Mouse (Mus musculus) kidney, postnatal 0 days (tissue): Measurements from ENCODE around the gene Jade1. TPM values are rescaled to one million over a fixed set of nuclear protein-coding genes. Genes with fewer than 3 reads are reported as not detected.

Experiments used
- ATAC-seq: fragments of 200-750 bp; cut with Nextera tagmentation; replicated peaks from 2 replicates; pipeline ENCODE4 v1.8.0; 2017; ENCODE audit warnings: low read depth, moderate number of reproducible peaks, moderate TSS enrichment, moderate library complexity; ENCODE audit not compliant: low FRiP score
- DNase-seq: peaks from one replicate; pipeline ENCODE4 v3.0.0-alpha.2; 2016; ENCODE audit warnings: low spot score
- H3K27ac ChIP-seq: fragments of 300-500 bp; sonication (generic); 2 replicates; pipeline ENCODE4 v1.5.1; 2014; ENCODE audit warnings: mild to moderate bottlenecking
- H3K27me3 ChIP-seq: fragments of 300-500 bp; sonication (generic); 2 replicates; pipeline ENCODE4 v1.6.1; 2014; ENCODE audit warnings: low read length, mixed read lengths; ENCODE audit not compliant: insufficient read depth
- H3K36me3 ChIP-seq: fragments of 300-500 bp; sonication (generic); 2 replicates; pipeline ENCODE4 v1.6.1; 2014; ENCODE audit warnings: low read length, mixed read lengths; ENCODE audit not compliant: insufficient read depth
- H3K4me1 ChIP-seq: fragments of 300-500 bp; sonication (generic); replicated peaks from 2 replicates; pipeline ENCODE4 v1.6.1; 2014; ENCODE audit warnings: antibody characterized with exemption, low read length, mixed read lengths; ENCODE audit not compliant: insufficient read depth
- H3K4me2 ChIP-seq: fragments of 300-500 bp; sonication (generic); 2 replicates; pipeline ENCODE4 v1.6.1; 2014; ENCODE audit warnings: mild to moderate bottlenecking, low read length, moderate library complexity, mixed read lengths
- H3K4me3 ChIP-seq: fragments of 300-500 bp; sonication (generic); replicated peaks from 2 replicates; pipeline ENCODE4 v1.5.1; 2014; ENCODE audit warnings: low read depth, low read length
- H3K9ac ChIP-seq: fragments of 300-500 bp; sonication (generic); 2 replicates; pipeline ENCODE4 v1.6.1; 2014; ENCODE audit warnings: low read depth, low read length
- H3K9me3 ChIP-seq: fragments of 300-500 bp; sonication (generic); replicated peaks from 2 replicates; pipeline ENCODE4 v1.6.1; 2016; ENCODE audit warnings: low read length, inconsistent platforms, mixed read lengths
- CTCF ChIP-seq: IDR thresholded peaks from 2 replicates; pipeline ENCODE4 v1.5.1; 2016; ENCODE audit warnings: antibody characterized with exemption, low read depth, mild to moderate bottlenecking, moderate library complexity
- WGBS: fragments of 180-500 bp; shearing (Covaris S2); extraction: QIAGEN DNeasy Blood & Tissue Kit; methylation state at CpG from one replicate; pipeline ENCODE4 v1.1.7; 2014; 5-methylcytosine and 5-hydroxymethylcytosine counted together
- polyA plus RNA-seq: library from polyadenylated mRNA; unstranded; fragments of >200 nt; fragmentation: Nextera tagmentation; extraction: Ambion mirVana; gene quantifications from 2 replicates; pipeline ENCODE4 v1.2.1, GENCODE M21; 2015

The Jade1 gene
- polyA plus RNA-seq, 1 experiment from 2014 or later: 25.4 TPM

DNA sequence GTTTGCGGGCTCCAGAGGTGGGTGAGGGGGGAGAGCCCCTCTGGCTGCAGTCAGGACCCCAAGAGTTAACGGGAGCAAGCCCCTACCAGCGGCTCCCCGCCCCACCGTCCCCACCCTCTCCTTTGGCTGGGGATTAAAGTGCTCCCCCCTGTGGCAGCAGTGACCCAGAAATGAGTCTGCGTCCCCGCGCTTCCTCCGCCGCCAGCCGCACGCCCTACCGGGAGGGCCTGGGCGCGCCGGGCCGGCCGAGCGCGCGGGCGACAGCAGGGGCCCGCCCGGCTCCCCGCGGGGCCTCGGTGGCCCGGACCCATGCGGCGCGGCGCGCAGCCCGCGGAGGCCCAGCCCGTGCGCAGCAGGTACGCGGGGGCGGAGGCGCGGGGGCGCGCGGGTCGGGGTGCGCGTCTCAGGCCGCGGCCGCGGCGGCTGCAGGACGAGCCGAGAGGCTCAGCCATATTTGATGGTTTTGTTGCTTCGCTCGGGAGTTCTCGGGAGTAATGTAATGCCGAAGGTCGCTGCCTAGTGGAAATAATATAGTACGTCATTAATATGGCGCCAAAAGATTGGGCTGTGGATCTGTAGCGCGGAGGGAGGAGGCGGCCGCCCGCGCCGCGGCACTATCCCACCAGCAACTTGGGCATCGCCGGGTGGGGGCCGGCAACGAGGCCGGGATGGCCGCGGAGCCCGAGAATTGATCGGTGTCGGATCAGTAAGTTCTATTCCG lies 7.8 kb downstream of the Jade1 start:
- ATAC-seq: peak; percentile 61
- Histone ChIP-seq H3K4me3 (peak overlapping the region; percentile 67), H3K27ac (peak overlapping the region; percentile 97), H3K9ac (peak overlapping the region; percentile 88), H3K9me3 (no peaks in the 10 kb centered on the region), H3K4me2 (peak overlapping the region; percentile 80), H3K4me1 (no peaks in the 10 kb centered on the region), H3K36me3 (no peaks in the 10 kb centered on the region), H3K27me3 (no peaks in the 10 kb centered on the region)
- DNase-seq: peak; percentile 91
- WGBS: under 1% methylated on average over 71 of the region's 81 CpGs
- peak; percentile 65 for TF ChIP-seq CTCF

- Histone ChIP-seq H3K9ac (peak overlapping the region; percentile 88), H3K36me3 (no peaks in the 10 kb centered on the region), H3K9me3 (no peaks in the 10 kb centered on the region), H3K4me2 (peak overlapping the region; percentile 80), H3K4me1 (no peaks in the 10 kb centered on the region), H3K27me3 (no peaks in the 10 kb centered on the region), H3K27ac (peak overlapping the region; percentile 97), H3K4me3 (peak overlapping the region; percentile 67)
- TF ChIP-seq CTCF: no peak
- ATAC-seq: no peak
- no peak for DNase-seq
- under 1% methylated on average over 7 of the region's 7 CpGs for WGBS
Observed at GRCm38 (mm10) chr3:41563997-41564396, 8.5 kb downstream of the Jade1 start.

DNA sequence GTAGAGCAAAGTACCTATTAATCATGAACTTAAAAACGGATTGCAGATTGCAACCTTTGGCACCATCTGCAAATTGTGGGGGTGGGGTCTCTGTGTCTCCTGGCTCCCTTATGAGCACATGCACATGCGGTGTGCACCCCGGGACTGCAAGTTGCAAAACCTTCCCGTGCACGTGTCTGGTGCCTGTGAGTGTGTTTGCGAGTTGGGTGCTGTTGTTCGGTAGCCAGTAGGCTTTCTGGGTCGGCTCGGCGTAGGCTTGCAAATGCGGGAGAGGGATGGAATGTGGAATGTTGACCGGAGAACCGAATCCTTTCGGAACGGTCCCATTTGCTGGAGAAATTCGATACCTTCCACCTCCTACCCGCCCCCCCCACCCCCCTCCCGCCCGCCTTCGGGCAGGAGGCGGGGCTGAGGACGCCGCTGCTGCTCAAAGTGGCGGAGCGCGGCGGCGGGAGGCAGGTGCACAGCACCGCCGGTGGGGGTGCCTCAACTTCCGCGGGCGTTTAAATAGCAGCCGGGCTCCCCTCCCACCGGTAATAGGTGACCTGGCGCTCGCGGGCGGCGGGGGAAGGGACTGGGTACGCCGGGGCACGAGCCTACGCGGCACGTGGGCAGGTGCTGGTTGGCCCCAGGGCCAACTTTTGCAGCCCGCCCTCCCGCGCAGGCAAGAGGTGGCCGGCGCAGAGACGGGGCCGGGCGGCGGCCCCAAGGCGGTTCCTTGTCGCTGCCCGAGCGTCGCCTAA lies 9.1 kb downstream of the Jade1 start:
- Histone ChIP-seq H3K27me3 (no peaks in the 10 kb centered on the region), H3K9me3 (no peaks in the 10 kb centered on the region), H3K9ac (peak overlapping the region; percentile 82), H3K4me1 (no peaks in the 10 kb centered on the region), H3K36me3 (no peaks in the 10 kb centered on the region), H3K4me2 (peak overlapping the region; percentile 80), H3K4me3 (peak overlapping the region; percentile 67), H3K27ac (peak overlapping the region; percentile 97)
- DNase-seq (peak; percentile 84), ATAC-seq (peak; percentile 78)
- under 1% methylated on average over 43 of the region's 60 CpGs for WGBS
- no peak for TF ChIP-seq CTCF

DNA sequence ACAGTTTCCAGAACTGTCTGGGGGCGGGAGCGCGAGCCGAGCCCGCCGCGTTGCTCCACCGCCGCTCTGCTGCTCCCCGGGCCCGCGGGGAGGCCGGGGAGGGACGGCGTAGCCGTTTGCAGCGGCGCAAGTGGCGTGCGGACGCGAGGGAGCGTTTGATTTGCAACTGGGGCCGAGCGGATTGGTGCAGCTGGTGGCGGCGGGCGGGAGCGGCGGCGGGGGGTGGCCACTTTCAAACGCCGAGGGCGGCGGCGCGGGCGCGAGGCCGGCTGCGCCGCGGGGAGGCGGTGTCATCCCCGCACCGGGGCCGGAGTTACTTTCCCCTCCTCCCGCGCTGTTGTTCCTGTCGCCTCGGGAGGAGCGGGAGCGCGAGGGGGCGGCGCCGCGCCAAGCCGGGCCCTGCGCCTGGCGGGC lies 9.9 kb downstream of the Jade1 start:
- no peaks in the 10 kb centered on the region for H3K36me3 ChIP-seq
- peak overlapping the region; percentile 82 for H3K9ac ChIP-seq
- H3K9me3 ChIP-seq: no peaks in the 10 kb centered on the region
- WGBS: 0% methylated on average over 41 of the region's 61 CpGs
- no peaks in the 10 kb centered on the region for H3K4me1 ChIP-seq
- DNase-seq (peak; percentile 88), ATAC-seq (peak; percentile 65)
- TF ChIP-seq CTCF: no peak
- H3K4me3 ChIP-seq: peak overlapping the region; percentile 67
- peak overlapping the region; percentile 97 for H3K27ac ChIP-seq
- no peaks in the 10 kb centered on the region for H3K27me3 ChIP-seq
- H3K4me2 ChIP-seq: peak overlapping the region; percentile 80

DNA sequence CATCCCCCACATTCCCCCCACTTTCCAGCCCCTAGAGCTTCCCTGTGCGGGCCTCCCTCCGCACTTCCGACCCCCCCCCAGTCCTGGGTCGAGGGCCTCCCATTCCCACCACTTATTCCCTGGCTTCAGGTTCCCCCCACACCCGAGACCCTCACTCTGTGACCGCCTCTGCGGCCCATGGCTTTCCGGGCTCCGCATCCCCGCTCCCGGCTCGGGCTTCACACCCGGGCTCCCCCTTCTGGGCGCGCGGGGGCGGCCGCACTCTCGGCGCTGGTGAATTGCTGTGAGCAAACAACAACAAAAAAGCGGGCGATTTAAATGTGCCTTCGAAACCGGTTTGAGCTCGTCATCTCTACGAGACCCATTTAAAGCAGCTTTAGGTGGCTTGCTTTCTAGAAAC lies 10.4 kb downstream of the Jade1 start:
- DNase-seq (peak; percentile 91), ATAC-seq (peak; percentile 38)
- H3K4me1 ChIP-seq: 0 out of 2 replicates have a peak, but pooled peaks cover 3% of the 10 kb centered on the region
- TF ChIP-seq CTCF: peak; percentile 74
- H3K9ac ChIP-seq: peak overlapping the region; percentile 82
- peak overlapping the region; percentile 67 for H3K4me3 ChIP-seq
- WGBS: under 1% methylated on average over 22 of the region's 26 CpGs
- peak overlapping the region; percentile 97 for H3K27ac ChIP-seq
- H3K36me3 ChIP-seq: no peaks in the 10 kb centered on the region
- peak overlapping the region; percentile 80 for H3K4me2 ChIP-seq
- H3K27me3 ChIP-seq: no peaks in the 10 kb centered on the region
- H3K9me3 ChIP-seq: no peaks in the 10 kb centered on the region

DNA sequence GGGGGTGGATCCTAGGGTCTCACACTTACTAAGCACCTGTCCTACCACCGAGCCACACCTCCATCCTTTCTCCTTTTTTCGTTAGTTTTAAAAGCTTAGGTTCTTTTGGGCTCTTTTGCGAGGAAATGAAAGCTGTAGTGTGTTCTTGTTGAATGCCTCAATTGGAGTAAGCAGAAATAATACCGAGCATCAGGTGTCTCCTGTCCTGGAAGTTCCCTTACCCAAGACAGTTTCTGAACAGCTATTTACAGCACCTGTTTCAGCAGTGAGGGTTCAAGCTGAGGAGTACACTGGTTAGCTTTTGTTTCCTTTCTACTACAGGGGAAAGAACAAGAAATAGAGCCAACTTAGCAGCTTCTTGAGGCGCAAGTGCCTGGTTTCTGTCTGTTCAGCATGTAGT lies 14.4 kb downstream of the Jade1 start:
- H3K4me3 ChIP-seq: no peak overlapping the region
- no peaks in the 10 kb centered on the region for H3K27me3 ChIP-seq
- H3K4me2 ChIP-seq: no peak overlapping the region
- H3K9ac ChIP-seq: no peak overlapping the region
- ATAC-seq: no peak
- no peaks in the 10 kb centered on the region for H3K36me3 ChIP-seq
- H3K27ac ChIP-seq: no peak overlapping the region
- no peaks in the 10 kb centered on the region for H3K9me3 ChIP-seq
- no peak for DNase-seq
- H3K4me1 ChIP-seq: peaks cover 18% of the 10 kb centered on the region
- 81% methylated on average over 5 of the region's 5 CpGs for whole genome bisulfite sequencing
- no peak for TF ChIP-seq CTCF
